Mouse (Mus musculus) forebrain, postnatal 0 days (tissue): Measurements from ENCODE around the gene Galnt17. TPM values are rescaled to one million over a fixed set of nuclear protein-coding genes. Genes with fewer than 3 reads are reported as not detected.

Source experiments
- ATAC-seq: fragments of 200-750 bp; cut with Nextera tagmentation; 2 replicates; pipeline ENCODE4 v1.8.0; 2017; ENCODE audit warnings: mild to moderate bottlenecking, moderate library complexity
- DNase-seq: peaks from one replicate; pipeline ENCODE4 v3.0.0-alpha.2; 2015
- H3K27ac ChIP-seq: fragments of 300-500 bp; sonication (generic); 2 replicates; pipeline ENCODE4 v1.5.1; 2014; ENCODE audit warnings: low read depth, mild to moderate bottlenecking, antibody characterized with exemption, low read length, moderate library complexity, mixed read lengths
- H3K27me3 ChIP-seq: fragments of 300-500 bp; sonication (generic); 2 replicates; pipeline ENCODE4 v1.6.1; 2014; ENCODE audit warnings: mild to moderate bottlenecking, low read length, mixed read lengths; ENCODE audit not compliant: insufficient read depth
- H3K36me3 ChIP-seq: fragments of 300-500 bp; sonication (generic); 2 replicates; pipeline ENCODE4 v1.6.1; 2014; ENCODE audit warnings: mild to moderate bottlenecking, moderate library complexity; ENCODE audit not compliant: insufficient read depth
- H3K4me1 ChIP-seq: fragments of 300-500 bp; sonication (generic); 2 replicates; pipeline ENCODE4 v1.6.1; 2014; ENCODE audit warnings: antibody characterized with exemption; ENCODE audit not compliant: insufficient read depth
- H3K4me2 ChIP-seq: fragments of 300-500 bp; sonication (generic); 2 replicates; pipeline ENCODE4 v1.6.1; 2014; ENCODE audit warnings: low read depth, mild to moderate bottlenecking, moderate library complexity
- H3K4me3 ChIP-seq: fragments of 300-500 bp; sonication (generic); 2 replicates; pipeline ENCODE4 v1.5.1; 2014; ENCODE audit warnings: low read depth, low read length, mixed read lengths
- H3K9ac ChIP-seq: fragments of 300-500 bp; sonication (generic); 2 replicates; pipeline ENCODE4 v1.6.1; 2014; ENCODE audit warnings: mild to moderate bottlenecking
- H3K9me3 ChIP-seq: fragments of 300-500 bp; sonication (generic); 2 replicates; pipeline ENCODE4 v1.6.1; 2016; ENCODE audit warnings: low read length
- CTCF ChIP-seq: sonication (generic); IDR thresholded peaks from 2 replicates; pipeline ENCODE4 v1.5.1; 2016; ENCODE audit warnings: antibody characterized with exemption, control low read depth, low read depth
- WGBS: fragments of 180-500 bp; shearing (Covaris S2); extraction: QIAGEN DNeasy Blood & Tissue Kit; methylation state at CpG from one replicate; pipeline ENCODE4 v1.1.7; 2014; 5-methylcytosine and 5-hydroxymethylcytosine counted together
- polyA plus RNA-seq: library from polyadenylated mRNA; unstranded; fragments of >200 nt; fragmentation: Nextera tagmentation; extraction: Ambion mirVana; gene quantifications from 2 replicates; pipeline ENCODE4 v1.2.1, GENCODE M21; 2015
- total RNA-seq: library from RNA; depleted of rRNA; stranded (reverse); fragments of >200 nt; gene quantifications from 2 replicates; pipeline ENCODE4 v1.2.3, GENCODE M21; 2014

The Galnt17 gene
- total and polyA plus RNA-seq, 2 experiments from 2014 or later, result 5.2 to 20.2 TPM

DNA sequence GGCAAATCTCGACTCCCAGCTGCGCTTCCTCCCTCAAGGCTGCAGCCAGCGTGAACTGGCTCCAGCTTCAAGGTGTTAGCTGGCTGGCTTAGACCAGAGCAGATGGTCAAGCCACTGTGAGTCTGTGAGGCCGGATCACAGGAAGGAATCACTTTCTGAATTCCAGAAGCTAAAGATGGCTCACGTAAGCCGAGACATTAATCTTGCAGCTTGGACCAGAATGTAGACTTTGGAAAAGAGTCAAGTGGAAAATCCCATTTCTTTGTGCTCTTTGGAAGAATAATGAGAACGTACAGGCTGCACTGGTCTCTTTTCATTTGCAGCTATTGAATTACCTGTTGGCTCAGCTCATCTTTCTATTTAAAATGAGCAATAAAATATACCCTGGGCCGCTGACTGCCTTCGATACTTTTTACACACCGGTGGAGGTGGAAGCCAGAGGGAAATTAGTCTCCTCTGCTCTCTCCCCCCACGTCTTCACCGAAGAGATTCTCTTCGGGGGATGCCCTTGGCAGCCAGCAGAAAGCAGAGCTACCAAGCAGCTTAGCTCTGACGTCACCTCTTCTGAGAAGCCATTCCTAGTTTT, 225.1 kb downstream of the Galnt17 start:
- 25% methylated on average over 14 of the region's 14 CpGs for WGBS
- H3K4me3 ChIP-seq, result no peak overlapping the region
- no peaks in the 10 kb centered on the region for H3K4me1 ChIP-seq
- H3K9me3 ChIP-seq, result no peaks in the 10 kb centered on the region
- DNase-seq (peak; percentile 44), ATAC-seq (peak; percentile 66)
- no peak overlapping the region for H3K9ac ChIP-seq
- H3K36me3 ChIP-seq, result no peaks in the 10 kb centered on the region
- TF ChIP-seq CTCF, result no peak
- H3K27ac ChIP-seq, result peak overlapping the region; percentile 24; the same call in 1 of the 2 replicates
- H3K27me3 ChIP-seq, result no peaks in the 10 kb centered on the region
- peak overlapping the region; percentile 11 for H3K4me2 ChIP-seq

DNA sequence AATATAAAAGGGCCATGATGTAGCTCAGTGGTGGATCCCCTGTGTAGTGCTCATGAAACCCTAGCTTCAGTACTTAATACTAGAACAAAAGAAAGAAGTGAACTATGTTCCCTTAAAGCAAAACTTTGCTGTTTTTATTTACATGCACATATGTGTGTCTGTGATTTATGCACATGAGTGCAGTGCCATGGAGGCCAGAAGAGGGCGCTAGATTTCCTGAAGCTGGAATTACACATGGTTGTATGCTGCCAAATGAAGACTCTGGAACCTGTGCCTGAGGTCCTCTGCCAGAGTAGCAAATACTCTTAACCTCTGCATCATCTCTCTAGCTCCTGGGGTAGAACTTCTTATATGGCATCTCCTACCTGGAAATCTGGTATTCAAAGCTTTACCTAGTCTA, 230.6 kb downstream of the Galnt17 start:
- peak; percentile 31 for TF ChIP-seq CTCF
- no peak overlapping the region for H3K9ac ChIP-seq
- DNase-seq (no peak), ATAC-seq (no peak)
- H3K9me3 ChIP-seq, result no peaks in the 10 kb centered on the region
- H3K4me3 ChIP-seq, result no peak overlapping the region
- H3K36me3 ChIP-seq, result no peaks in the 10 kb centered on the region
- no peak overlapping the region for H3K4me2 ChIP-seq
- no peaks in the 10 kb centered on the region for H3K27me3 ChIP-seq
- H3K27ac ChIP-seq, result no peak overlapping the region
- WGBS, result 39% methylated on average over 1 of the region's 1 CpGs
- no peaks in the 10 kb centered on the region for H3K4me1 ChIP-seq

DNA sequence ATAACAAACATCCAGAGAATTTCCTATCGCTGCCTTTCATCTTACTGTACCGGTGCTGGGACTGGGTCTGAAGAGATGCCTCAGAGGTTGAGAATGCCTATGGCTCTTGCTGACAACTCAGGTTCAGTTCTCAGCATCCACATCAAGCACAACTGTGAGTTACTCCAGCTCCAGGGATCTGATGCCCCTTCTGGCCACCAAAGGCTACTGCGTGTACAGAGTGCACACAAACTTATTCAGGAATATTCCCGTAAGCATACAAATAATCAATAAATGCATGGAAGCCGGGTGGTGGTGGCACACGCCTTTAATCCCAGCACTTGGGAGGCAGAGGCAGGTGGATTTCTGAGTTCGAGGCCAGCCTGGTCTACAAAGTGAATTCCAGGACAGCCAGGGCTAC, 232.5 kb downstream of the Galnt17 start:
- no peak overlapping the region for H3K4me2 ChIP-seq

DNA sequence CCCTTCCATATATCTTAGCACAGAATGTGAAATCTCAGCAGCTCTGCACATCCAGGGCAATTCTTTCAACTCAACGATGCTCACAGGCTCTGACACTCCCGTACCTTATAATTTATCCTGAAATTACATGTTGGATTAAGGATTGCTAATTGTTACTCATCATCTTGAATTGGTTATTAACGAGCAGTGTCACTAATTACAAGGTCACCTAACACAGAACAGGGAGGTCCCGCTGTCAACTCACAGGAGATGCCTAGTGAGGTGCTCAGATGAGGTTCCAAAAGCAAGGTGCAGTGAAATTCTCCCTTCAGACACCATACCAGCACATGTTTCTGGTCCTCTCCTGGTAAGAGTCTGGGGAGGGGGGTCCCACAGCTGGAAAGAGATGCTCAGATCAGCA, 234.0 kb downstream of the Galnt17 start:
- no peak overlapping the region for H3K4me3 ChIP-seq
- H3K36me3 ChIP-seq, result no peaks in the 10 kb centered on the region
- no peak overlapping the region for H3K4me2 ChIP-seq
- no peaks in the 10 kb centered on the region for H3K27me3 ChIP-seq
- WGBS, result 52% methylated on average over 4 of the region's 4 CpGs
- no peaks in the 10 kb centered on the region for H3K4me1 ChIP-seq
- H3K9ac ChIP-seq, result no peak overlapping the region
- DNase-seq, result no peak
- ATAC-seq, result peak; percentile 73
- no peak for TF ChIP-seq CTCF
- no peak overlapping the region for H3K27ac ChIP-seq
- no peaks in the 10 kb centered on the region for H3K9me3 ChIP-seq

More for the DNA sequence above, 232.5 kb downstream of the Galnt17 start:
- Histone ChIP-seq H3K4me1 (no peaks in the 10 kb centered on the region), H3K4me3 (no peak overlapping the region), H3K36me3 (no peaks in the 10 kb centered on the region), H3K9ac (no peak overlapping the region), H3K9me3 (no peaks in the 10 kb centered on the region), H3K27ac (no peak overlapping the region), H3K27me3 (no peaks in the 10 kb centered on the region)
- WGBS, result 98% methylated on average over 7 of the region's 7 CpGs
- DNase-seq (no peak), ATAC-seq (no peak)
- TF ChIP-seq CTCF, result peak; percentile 20

DNA sequence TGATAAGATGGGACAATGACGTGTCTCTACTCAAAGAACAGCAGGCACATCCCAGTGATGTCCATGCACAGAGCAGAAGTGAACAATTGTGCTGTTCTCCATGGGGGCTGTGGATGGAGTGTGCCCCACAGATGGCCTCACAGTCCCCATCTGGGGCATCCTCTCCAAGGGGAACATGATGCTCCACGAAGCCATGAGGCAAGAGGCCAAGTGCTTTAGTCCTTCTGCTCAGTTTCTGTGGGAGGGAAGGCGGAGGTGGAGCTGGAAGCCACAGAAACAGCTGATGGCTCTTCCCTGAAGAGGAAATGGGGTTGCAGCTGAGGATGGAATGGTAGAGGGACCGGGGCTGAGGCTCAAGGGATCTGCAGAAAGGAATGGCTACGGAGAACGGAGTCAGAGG, 243.1 kb downstream of the Galnt17 start:
- Histone ChIP-seq H3K4me1 (no peaks in the 10 kb centered on the region), H3K4me3 (no peak overlapping the region), H3K27me3 (no peaks in the 10 kb centered on the region), H3K27ac (no peak overlapping the region), H3K4me2 (no peak overlapping the region), H3K36me3 (no peaks in the 10 kb centered on the region), H3K9me3 (no peaks in the 10 kb centered on the region), H3K9ac (no peak overlapping the region)
- WGBS, result 80% methylated on average over 6 of the region's 6 CpGs
- TF ChIP-seq CTCF, result no peak
- DNase-seq (no peak), ATAC-seq (no peak)

DNA sequence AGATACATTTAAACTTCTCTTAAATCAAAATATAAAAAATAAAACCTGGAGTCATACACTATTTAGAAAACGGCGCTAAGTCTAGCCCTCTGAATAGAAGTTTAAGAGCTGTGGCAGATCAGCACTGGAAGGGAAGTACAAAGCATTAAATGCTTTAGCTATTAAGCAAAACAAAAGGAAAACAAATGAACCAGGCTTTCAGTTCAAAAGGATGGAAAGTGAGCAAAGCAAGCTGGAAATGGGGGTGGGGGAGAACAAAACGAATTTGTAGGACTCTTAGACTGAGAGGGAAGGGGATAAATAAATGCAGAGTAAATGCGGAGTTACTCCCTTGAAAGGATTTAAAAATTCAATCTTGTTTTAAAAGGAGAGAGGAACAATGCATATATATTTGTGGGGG, 259.8 kb downstream of the Galnt17 start:
- Histone ChIP-seq H3K27me3 (no peaks in the 10 kb centered on the region), H3K9ac (no peak overlapping the region), H3K4me1 (no peaks in the 10 kb centered on the region), H3K36me3 (no peaks in the 10 kb centered on the region), H3K4me3 (no peak overlapping the region), H3K4me2 (no peak overlapping the region), H3K27ac (no peak overlapping the region), H3K9me3 (no peaks in the 10 kb centered on the region)
- WGBS, result 15% methylated on average over 4 of the region's 4 CpGs
- DNase-seq, result no peak
- TF ChIP-seq CTCF, result no peak
- ATAC-seq, result peak; percentile 14; the same call in 1 of the 2 replicates

DNA sequence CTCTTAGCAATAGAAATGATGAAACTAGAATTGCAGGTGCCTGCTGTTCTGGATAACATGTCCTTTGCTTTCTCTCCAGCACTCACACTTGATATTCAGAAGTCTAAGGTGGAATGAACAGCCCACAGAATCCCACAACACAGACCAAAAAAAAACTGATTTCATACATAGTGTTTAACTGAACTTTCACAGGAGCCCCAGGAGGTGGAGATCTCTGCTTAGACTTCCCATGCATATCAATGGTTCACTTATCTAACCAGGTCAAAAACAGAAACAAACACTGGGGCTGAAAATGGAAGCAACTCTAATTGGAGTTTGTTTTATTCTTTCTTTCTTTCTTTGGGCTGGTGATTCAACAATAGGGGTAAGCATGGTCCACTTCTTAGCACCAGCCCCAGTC, 265.2 kb downstream of the Galnt17 start:
- Histone ChIP-seq H3K9ac (no peak overlapping the region), H3K27ac (no peak overlapping the region), H3K36me3 (no peaks in the 10 kb centered on the region), H3K27me3 (no peaks in the 10 kb centered on the region), H3K4me1 (no peaks in the 10 kb centered on the region), H3K4me3 (no peak overlapping the region), H3K9me3 (no peaks in the 10 kb centered on the region), H3K4me2 (no peak overlapping the region)
- DNase-seq (no peak), ATAC-seq (no peak)
- TF ChIP-seq CTCF, result no peak; the same call in 1 of the 2 replicates

DNA sequence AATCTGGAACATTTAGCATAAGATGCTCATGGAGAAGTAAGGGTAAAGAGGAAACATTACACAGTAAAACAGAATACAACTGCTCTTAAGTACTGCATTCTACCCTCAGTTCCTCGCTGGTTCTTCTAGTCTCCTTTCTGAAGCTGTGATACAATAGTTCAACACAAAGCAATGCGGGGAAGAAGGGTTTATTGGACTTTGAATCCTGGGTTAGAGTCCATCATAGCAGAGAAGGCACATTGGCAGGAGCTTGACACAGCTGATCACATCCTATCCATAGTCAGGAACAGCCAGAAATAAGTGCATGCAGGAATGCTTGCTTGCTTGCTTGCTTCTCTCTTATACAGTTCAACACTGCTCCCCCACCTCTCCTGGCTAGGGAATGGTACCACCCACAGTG, 267.9 kb downstream of the Galnt17 start:
- Histone ChIP-seq H3K4me3 (no peak overlapping the region), H3K27ac (no peak overlapping the region), H3K9ac (no peak overlapping the region), H3K4me1 (no peaks in the 10 kb centered on the region), H3K36me3 (no peaks in the 10 kb centered on the region), H3K9me3 (no peaks in the 10 kb centered on the region), H3K4me2 (no peak overlapping the region), H3K27me3 (no peaks in the 10 kb centered on the region)
- ATAC-seq (no peak), DNase-seq (no peak)
- no peak for TF ChIP-seq CTCF
- 93% methylated on average over 2 of the region's 2 CpGs for WGBS
